Mouse (Mus musculus): ENCODE results near the gene Pnrc2.

The Pnrc2 gene

GRCm38 (mm10) chr4:135873526-135874202 is at the start of gene Pnrc2:
Gene Pnrc2 (minus strand): TSS chr4:135873850.
- peak; percentile 96 for DNase-seq (ENCODE audit: low spot score)

GRCm38 (mm10) chr4:135922190-135922589 is 48.5 kb upstream of the Pnrc2 start:
- no peak for DNase-seq (ENCODE audit: low spot score)

GRCm38 (mm10) chr4:135921257-135922120 is 47.8 kb upstream of the Pnrc2 start:
- peak; percentile 14 for DNase-seq (ENCODE audit: low spot score)

GRCm38 (mm10) chr4:135920304-135921241 is 46.9 kb upstream of the Pnrc2 start, which contains the start of gene Fuca1:
Gene Fuca1 (plus strand): TSS chr4:135920735.
- DNase-seq (ENCODE audit: low spot score): peak; percentile 95

GRCm38 (mm10) chr4:135919280-135919639 is 45.6 kb upstream of the Pnrc2 start:
- no peak for DNase-seq (ENCODE audit: low spot score)

- DNase-seq (ENCODE audit: low spot score): no peak
Observed at GRCm38 (mm10) chr4:135918635-135919279, 45.1 kb upstream of the Pnrc2 start.

- DNase-seq (ENCODE audit: low spot score): no peak
Observed at GRCm38 (mm10) chr4:135913433-135913832, 39.8 kb upstream of the Pnrc2 start.

GRCm38 (mm10) chr4:135912835-135913234 is 39.2 kb upstream of the Pnrc2 start:
- peak; percentile 30 for DNase-seq (ENCODE audit: low spot score)

GRCm38 (mm10) chr4:135912164-135912563 is 38.5 kb upstream of the Pnrc2 start:
- DNase-seq (ENCODE audit: low spot score): no peak

GRCm38 (mm10) chr4:135911531-135911930 is 37.9 kb upstream of the Pnrc2 start:
- no peak for DNase-seq (ENCODE audit: low spot score)

GRCm38 (mm10) chr4:135909326-135910066 is 35.8 kb upstream of the Pnrc2 start:
- no peak for DNase-seq (ENCODE audit: low spot score)

- DNase-seq (ENCODE audit: low spot score): no peak
Observed at GRCm38 (mm10) chr4:135906633-135907032, 33.0 kb upstream of the Pnrc2 start.

GRCm38 (mm10) chr4:135904810-135905209 is 31.2 kb upstream of the Pnrc2 start:
- DNase-seq (ENCODE audit: low spot score): no peak

GRCm38 (mm10) chr4:135902606-135903242 is 29.1 kb upstream of the Pnrc2 start:
- no peak for DNase-seq (ENCODE audit: low spot score)

- no peak for DNase-seq (ENCODE audit: low spot score)
Observed at GRCm38 (mm10) chr4:135900008-135900407, 26.4 kb upstream of the Pnrc2 start.

- DNase-seq (ENCODE audit: low spot score): no peak
Observed at GRCm38 (mm10) chr4:135899050-135899448, 25.4 kb upstream of the Pnrc2 start.

GRCm38 (mm10) chr4:135898380-135899049 is 24.9 kb upstream of the Pnrc2 start:
- DNase-seq (ENCODE audit: low spot score): peak; percentile 36

- DNase-seq (ENCODE audit: low spot score): no peak
Observed at GRCm38 (mm10) chr4:135896157-135896556, 22.5 kb upstream of the Pnrc2 start.

- DNase-seq (ENCODE audit: low spot score): no peak
Observed at GRCm38 (mm10) chr4:135895071-135895571, 21.5 kb upstream of the Pnrc2 start, which contains the start of gene Cnr2. Gene Cnr2 (plus strand): TSS chr4:135895394.

Data from embryo, embryonic 10 days (tissue).